Mouse (Mus musculus) testis, postnatal 14 days (tissue): ENCODE results near the gene Vmn1r54.
A peak's percentile ranks its signal among the peaks of the same experiment; 100 is the strongest.
"Not testable (repeated sequence)": the region's sequence is repeated elsewhere in the genome, so short reads cannot be mapped to it uniquely, and the experiment has no call there.

Experiments
- DNase-seq: peaks from one replicate; pipeline ENCODE4 v3.0.0; 2021; ENCODE audit warnings: low spot score

Vmn1r54 gene

GRCm38 (mm10) chr6:90246000-90246399 is at the start of gene Vmn1r54:
Gene Vmn1r54 (plus strand): TSS chr6:90246300.
- no peak for DNase-seq

GRCm38 (mm10) chr6:90202493-90202892 is 43.6 kb upstream of the Vmn1r54 start, which contains the start of gene V1ra8:
Gene V1ra8 (plus strand): TSS chr6:90202793.
- DNase-seq = not testable (repeated sequence)

- DNase-seq = no peak
Measured at GRCm38 (mm10) chr6:90224338-90224737, 21.8 kb upstream of the Vmn1r54 start, which contains the start of gene Vmn1r53. Gene Vmn1r53 (minus strand): TSS chr6:90224438.

GRCm38 (mm10) chr6:90232114-90232513 is 14.0 kb upstream of the Vmn1r54 start:
- not testable (repeated sequence) for DNase-seq

GRCm38 (mm10) chr6:90232681-90233080 is 13.4 kb upstream of the Vmn1r54 start:
- DNase-seq = peak; percentile 10

- DNase-seq = no peak
Measured at GRCm38 (mm10) chr6:90244019-90244418, 2.1 kb upstream of the Vmn1r54 start.

- DNase-seq = no peak
Measured at GRCm38 (mm10) chr6:90288265-90288664, 42.2 kb downstream of the Vmn1r54 start.

- DNase-seq = no peak
Measured at GRCm38 (mm10) chr6:90300919-90301318, 54.8 kb downstream of the Vmn1r54 start, which contains the start of gene BC048671. Gene BC048671 (plus strand): TSS chr6:90301219.

- no peak for DNase-seq
Measured at GRCm38 (mm10) chr6:90306315-90306975, 60.3 kb downstream of the Vmn1r54 start.

GRCm38 (mm10) chr6:90308839-90309778 is 63.0 kb downstream of the Vmn1r54 start:
- DNase-seq = peak; percentile 31

- no peak for DNase-seq
Measured at GRCm38 (mm10) chr6:90315961-90316360, 69.9 kb downstream of the Vmn1r54 start.

GRCm38 (mm10) chr6:90317510-90318258 is 71.6 kb downstream of the Vmn1r54 start:
- no peak for DNase-seq

GRCm38 (mm10) chr6:90319019-90319418 is 72.9 kb downstream of the Vmn1r54 start:
- DNase-seq = no peak

GRCm38 (mm10) chr6:90319475-90320191 is 73.5 kb downstream of the Vmn1r54 start:
- peak; percentile 54 for DNase-seq

- no peak for DNase-seq
Measured at GRCm38 (mm10) chr6:90320429-90320828, 74.3 kb downstream of the Vmn1r54 start.
